Mouse (Mus musculus) mature B cell (primary cell): ENCODE data around the gene Antxr2.

Experiments
- in situ Hi-C: fragments of 300-500 bp; cut with MboI; formaldehyde crosslinking; loops from 2 replicates; pipeline ENCODE4 v1.14.3; 2019

The Antxr2 gene

GRCm38 (mm10) chr5:98030902-98031641, at the start of gene Antxr2:
Gene Antxr2, minus strand, starts transcription at chr5:98031043.
- in situ Hi-C loops, result loop anchor here (5.0 kb wide), 1 partner anchor 146 kb away; no protein-coding TSS in a partner anchor

DNA sequence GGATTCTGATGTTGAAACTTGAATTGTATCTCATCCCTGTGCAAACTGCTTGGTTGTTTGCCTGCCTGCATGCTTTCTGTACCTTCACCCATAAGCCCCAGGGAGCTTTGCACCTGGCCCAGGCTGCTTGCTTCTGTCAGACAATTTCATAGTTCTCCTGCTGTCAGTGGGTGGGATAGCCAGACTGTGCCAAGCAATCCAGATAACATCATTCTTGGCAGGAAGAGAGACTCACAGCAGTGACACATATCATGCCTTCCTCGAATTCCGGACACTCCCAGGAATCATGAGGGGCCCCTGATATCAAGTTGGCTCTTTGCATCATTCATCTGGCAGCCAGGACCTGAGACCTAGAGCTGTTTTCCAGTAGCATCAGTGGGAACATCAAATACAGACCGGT, 45.8 kb upstream of the Antxr2 start:
- in situ Hi-C loops, result no loop called here

DNA sequence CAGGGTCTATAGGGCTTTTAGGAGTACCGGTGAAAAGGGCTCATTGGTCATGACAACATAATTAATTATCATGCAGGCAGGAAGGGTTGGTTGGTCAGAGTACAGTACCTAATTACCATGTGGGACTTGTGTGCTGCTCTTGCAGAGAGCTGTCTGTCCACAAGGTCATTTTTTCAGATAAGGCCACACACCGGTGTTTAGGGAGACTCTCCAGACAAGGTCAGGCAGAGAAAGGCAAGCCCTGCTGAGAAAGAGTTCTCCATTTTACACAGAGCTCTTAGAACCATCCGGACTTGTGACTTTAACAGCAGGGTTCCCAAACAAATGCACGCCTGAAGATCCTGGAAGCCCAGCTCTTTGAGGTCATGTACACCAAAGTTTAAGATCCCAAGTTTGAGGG, 38.3 kb upstream of the Antxr2 start:
- in situ Hi-C loops, result no loop called here

GRCm38 (mm10) chr5:98055275-98055674, 24.4 kb upstream of the Antxr2 start:
- in situ Hi-C loops, result no loop called here

DNA sequence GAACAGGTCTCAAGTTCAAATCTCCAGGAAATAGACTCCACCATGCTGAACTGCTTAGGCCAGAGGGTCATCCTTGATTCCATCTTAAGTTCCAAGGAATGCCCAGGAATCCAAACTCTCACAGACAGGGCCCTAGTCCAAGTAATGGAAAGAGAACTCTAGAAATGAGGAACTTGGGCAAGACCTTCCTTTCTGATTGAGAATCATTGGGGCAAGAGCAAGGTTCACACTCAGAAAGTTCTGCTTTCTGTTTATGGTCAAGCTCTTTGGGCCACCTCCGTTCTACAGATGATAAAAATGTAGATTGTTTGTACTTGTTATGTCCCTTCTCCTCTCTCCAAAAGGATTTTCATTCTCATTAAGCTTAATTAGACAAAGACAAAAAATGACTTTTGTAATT, 24.0 kb upstream of the Antxr2 start:
- in situ Hi-C loops, result no loop called here

GRCm38 (mm10) chr5:98034928-98035327, 4.1 kb upstream of the Antxr2 start:
- in situ Hi-C loops, result loop anchor here (5.0 kb wide), 1 partner anchor 142 kb away; no protein-coding TSS in a partner anchor

GRCm38 (mm10) chr5:98034207-98034606, 3.4 kb upstream of the Antxr2 start:
- in situ Hi-C loops, result loop anchor here (5.0 kb wide), 1 partner anchor 143 kb away; no protein-coding TSS in a partner anchor

- in situ Hi-C loops, result loop anchor here (5.0 kb wide), 1 partner anchor 144 kb away; no protein-coding TSS in a partner anchor
Measured at GRCm38 (mm10) chr5:98032803-98033420, 2.1 kb upstream of the Antxr2 start.

- in situ Hi-C loops, result loop anchor here (5.0 kb wide), 1 partner anchor 147 kb away; no protein-coding TSS in a partner anchor
Measured at GRCm38 (mm10) chr5:98030091-98030901, 547 bp downstream of the Antxr2 start.

DNA sequence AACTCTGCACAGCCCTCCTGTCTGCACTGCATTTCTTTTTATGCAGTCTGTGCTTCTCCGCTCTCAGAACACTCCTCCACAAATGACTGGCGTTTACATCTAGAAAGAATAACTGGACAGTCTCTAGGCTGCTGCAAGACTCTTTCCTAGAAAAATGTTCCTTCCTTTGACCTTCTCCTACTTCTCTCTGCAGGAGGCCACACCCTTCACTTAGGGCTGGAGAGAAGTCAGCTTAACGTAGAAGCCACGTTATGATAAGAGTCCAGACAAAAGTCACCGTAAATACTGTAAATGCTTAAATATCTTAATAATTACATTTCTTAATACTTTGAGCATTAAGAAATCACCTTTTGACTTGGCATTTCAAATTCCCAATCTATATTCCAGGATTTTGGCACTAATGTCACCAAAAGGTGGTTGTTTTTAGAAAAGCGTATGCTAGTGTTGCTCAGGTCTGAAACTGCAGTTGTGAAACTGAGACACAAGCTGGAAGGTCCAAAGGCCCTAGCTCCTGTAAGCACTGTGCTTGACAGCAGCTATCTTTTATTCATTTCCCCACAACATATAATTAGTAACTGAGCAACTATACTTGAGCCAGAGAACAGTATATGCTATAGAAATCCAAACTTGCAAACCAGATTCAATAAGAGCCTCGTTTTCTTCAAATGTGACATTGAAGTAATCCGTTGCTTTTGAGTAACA, 3.0 kb downstream of the Antxr2 start:
- in situ Hi-C loops, result loop anchor here (10.0 kb wide), 1 partner anchor 143 kb away; no protein-coding TSS in a partner anchor

GRCm38 (mm10) chr5:98025921-98026320, 4.9 kb downstream of the Antxr2 start:
- in situ Hi-C loops, result loop anchor here (10.0 kb wide), 1 partner anchor 141 kb away; no protein-coding TSS in a partner anchor

DNA sequence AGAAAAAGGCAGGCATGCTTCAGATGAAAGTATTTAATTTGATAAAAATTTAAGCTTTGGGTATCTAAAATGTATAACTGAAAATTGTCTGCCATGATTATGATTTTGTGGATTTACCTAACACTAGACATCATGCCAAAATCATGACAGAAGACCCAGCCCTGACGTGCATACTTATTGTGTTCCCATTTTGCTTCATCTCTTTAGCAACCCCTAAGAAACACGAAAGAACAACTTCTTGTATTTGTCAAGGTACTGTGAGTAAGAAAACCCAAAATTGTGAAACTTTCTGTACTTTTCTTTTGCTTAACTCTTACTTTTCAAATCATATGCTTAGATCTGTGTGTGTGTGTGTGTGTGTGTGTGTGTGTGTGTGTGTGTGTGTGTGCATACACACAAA, 6.3 kb downstream of the Antxr2 start:
- in situ Hi-C loops, result loop anchor here (10.0 kb wide), 1 partner anchor 140 kb away; no protein-coding TSS in a partner anchor

- in situ Hi-C loops, result loop anchor here (10.0 kb wide), 1 partner anchor 137 kb away; no protein-coding TSS in a partner anchor
Measured at GRCm38 (mm10) chr5:98021518-98021917, 9.3 kb downstream of the Antxr2 start.

DNA sequence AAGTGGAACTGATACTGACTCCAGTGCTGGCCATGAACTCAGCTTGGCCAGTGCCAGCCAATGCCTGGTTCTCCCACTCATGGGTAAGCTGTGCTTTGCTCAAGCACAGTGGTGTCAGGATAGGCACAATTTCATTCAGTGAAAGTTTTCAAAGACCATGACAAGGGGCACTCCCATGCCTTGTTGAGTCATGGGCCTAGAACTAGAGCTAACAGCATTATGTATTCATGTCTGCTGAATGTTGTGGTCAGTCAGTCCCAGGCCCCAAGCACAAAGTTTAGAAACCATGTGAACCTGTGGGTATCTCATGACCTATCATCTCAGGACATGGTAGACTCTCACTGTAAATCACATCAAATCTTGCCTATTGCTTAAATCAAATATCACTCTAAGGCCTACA, 10.2 kb downstream of the Antxr2 start:
- in situ Hi-C loops, result loop anchor here (10.0 kb wide), 1 partner anchor 136 kb away; no protein-coding TSS in a partner anchor

DNA sequence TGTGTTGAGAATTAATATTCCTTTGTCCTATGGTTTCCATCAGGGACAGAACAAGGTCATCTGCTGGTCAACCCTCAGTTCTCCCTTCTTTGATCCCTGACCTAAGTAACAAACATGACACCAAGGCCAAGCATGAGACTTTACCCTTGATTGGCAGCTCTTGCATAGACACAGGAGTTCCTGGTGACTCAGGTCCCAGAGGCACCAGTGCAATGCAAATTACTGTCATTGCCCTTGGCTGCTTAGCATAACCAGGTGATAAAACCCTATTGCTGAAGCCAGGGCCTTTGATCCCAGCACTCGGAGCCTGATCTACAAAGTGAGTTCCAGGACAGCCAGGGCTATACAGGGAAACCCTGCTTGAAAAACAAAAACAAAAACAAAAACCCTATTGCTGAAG, 11.4 kb downstream of the Antxr2 start:
- in situ Hi-C loops, result no loop called here

DNA sequence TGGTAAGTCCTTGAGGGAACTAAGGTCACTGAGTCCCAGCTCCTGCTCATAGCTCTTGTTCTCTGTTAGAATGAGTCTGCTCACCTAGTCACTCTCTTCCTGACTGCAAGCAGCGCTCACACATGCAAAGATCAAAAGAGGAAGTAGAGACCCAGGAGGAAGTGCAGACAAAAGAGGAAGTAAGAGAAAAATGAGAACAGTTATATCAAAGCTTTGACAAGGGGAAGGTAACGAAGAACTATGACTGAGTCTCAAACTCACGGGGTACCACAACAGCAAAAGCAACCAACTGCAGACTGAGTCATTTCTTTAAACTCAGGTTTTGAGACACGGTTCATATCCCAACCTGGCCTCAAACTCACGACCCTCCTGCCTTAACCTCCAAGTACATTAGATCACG, 12.7 kb downstream of the Antxr2 start:
- in situ Hi-C loops, result no loop called here

DNA sequence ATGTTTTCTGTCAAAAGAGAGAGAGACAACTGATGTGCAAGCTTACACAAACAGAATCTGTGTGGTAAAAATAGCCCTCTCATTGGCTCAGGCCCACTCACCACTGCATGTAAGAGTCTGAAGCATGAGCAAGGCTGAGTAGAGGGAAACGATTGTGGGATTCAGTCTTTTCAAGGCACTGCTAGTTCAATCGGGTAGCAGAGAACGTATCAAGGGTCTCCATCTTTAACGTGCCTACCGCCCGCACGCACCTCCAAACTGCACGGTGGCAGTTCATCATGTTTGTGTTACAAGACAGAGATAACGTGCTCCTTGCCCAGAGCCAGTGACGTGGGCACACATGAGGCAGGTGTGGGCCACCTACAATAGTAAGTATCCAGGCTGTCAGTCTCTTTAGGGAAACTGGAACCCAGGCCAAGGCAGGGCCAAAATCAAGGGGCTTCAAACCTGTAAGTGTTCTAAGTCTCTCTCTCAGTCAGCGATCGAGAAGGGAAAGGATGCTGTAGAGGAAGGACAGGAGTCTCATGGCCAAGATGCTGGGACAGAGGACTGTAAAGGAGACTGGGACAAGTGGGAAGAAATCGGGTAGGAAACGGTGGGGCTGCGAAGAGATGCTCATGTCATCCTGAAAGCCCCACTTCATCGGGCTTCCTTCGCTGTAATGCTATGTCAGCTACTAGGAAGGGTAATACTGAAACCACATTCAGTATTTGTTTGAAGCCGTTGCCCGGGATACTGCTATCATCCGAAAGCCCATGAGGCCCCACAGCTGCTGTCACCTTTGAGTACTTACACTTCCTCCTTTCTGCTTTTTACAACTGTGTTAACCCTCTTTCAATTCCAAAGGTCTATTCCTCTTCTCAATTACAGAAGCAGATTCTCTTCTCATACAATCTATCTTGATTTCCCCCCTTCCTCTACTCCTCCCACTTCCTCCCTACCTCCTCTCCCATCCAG, 14.3 kb downstream of the Antxr2 start:
- in situ Hi-C loops, result no loop called here

- in situ Hi-C loops, result no loop called here
Measured at GRCm38 (mm10) chr5:98005751-98006150, 25.1 kb downstream of the Antxr2 start.

DNA sequence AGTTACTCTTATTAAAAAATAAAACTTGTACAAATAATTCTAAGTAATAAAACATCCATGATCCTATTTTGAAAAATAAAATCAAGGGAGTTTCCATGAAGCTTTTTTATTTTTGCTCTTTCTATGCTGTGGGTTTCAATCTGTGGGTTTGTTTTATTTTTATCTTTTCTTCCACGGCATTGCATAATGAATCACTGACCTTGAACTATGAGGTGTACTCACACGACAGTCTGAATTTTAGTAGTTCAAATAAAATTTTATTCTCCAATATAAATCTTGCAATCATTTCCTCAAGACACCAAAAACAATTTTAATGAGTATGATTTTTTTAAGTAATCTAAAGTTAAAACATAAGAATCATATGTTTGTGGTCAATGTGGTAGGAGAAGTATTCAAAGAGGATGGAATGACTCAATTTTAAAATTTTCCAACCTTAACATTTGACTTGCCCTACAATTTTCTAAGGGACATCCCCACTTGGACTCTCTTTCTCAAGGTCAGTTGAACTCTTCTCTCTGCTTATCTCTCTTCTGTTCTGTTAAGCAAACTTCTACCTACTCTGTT, 31.5 kb downstream of the Antxr2 start:
- in situ Hi-C loops, result no loop called here
